Mouse (Mus musculus) gastrocnemius, postnatal 14 days (tissue): ENCODE data around the gene Hnmt. TPM values are rescaled to one million over a fixed set of nuclear protein-coding genes. Genes with fewer than 3 reads are reported as not detected.

ENCODE experiments used
- total RNA-seq, 2 experiments: library from RNA; stranded (reverse); gene quantifications; 2 replicates each; pipeline ENCODE4 v1.2.3; 2021

Gene Hnmt
- total RNA-seq, 2 experiments from 2014 or later: 2.8 to 3.3 TPM

Other genes starting within 250 kb of the Hnmt start
- not detected for gene Tbpl2, start 47.2 kb upstream of the Hnmt start, total RNA-seq
- not detected for gene Il1f8, start 103.8 kb upstream of the Hnmt start, total RNA-seq
- not detected for gene Il1f9, start 137.1 kb upstream of the Hnmt start, total RNA-seq
- not detected for gene Il1f6, start 166.0 kb upstream of the Hnmt start, total RNA-seq
- not detected for gene Il1f5, start 227.6 kb upstream of the Hnmt start, total RNA-seq
- not detected for gene Il1f10, start 241.8 kb upstream of the Hnmt start, total RNA-seq